Mouse (Mus musculus): ENCODE measurements around the gene Tspan9. TPM values are rescaled to one million over a fixed set of nuclear protein-coding genes. Genes with fewer than 3 reads are reported as not detected.

Gene Tspan9
- polyA plus RNA-seq, 1 experiment from 2014 or later, result 25.8 TPM

GRCm38 (mm10) chr6:128102296-128102999 is 40.9 kb downstream of the Tspan9 start:
- H3K27ac ChIP-seq (ENCODE audit: low read length), result no peak overlapping the region
- H3K4me1 ChIP-seq (ENCODE audit: control insufficient read depth, low read depth, low read length), result peaks cover 2% of the 10 kb centered on the region
- H3K9ac ChIP-seq (ENCODE audit: low read depth, low read length), result no peak overlapping the region
- 18% methylated on average over 6 of the region's 6 CpGs for WGBS (ENCODE audit: insufficient replicate concordance)
- H3K36me3 ChIP-seq (ENCODE audit: control insufficient read depth, insufficient read depth), result no peaks in the 10 kb centered on the region
- H3K4me3 ChIP-seq (ENCODE audit: low read depth, low read length), result no peak overlapping the region
- H3K4me2 ChIP-seq (ENCODE audit: low read depth, low read length), result no peak overlapping the region
- H3K27me3 ChIP-seq (ENCODE audit: control insufficient read depth, insufficient read depth, low read depth, low read length), result no peaks in the 10 kb centered on the region
- no peaks in the 10 kb centered on the region for H3K9me3 ChIP-seq (replicated peaks; ENCODE audit: control insufficient read depth, low read length)
- peak; percentile 65 for ATAC-seq (ENCODE audit: low read depth)

GRCm38 (mm10) chr6:128099871-128100270 is 43.5 kb downstream of the Tspan9 start:
- no peaks in the 10 kb centered on the region for H3K9me3 ChIP-seq (replicated peaks; ENCODE audit: control insufficient read depth, low read length)
- no peak overlapping the region for H3K4me2 ChIP-seq (ENCODE audit: low read depth, low read length)
- H3K27ac ChIP-seq (ENCODE audit: low read length), result no peak overlapping the region
- no peaks in the 10 kb centered on the region for H3K36me3 ChIP-seq (ENCODE audit: control insufficient read depth, insufficient read depth)
- WGBS (ENCODE audit: insufficient replicate concordance), result 59% methylated on average over 5 of the region's 5 CpGs
- H3K4me1 ChIP-seq (ENCODE audit: control insufficient read depth, low read depth, low read length), result no peaks in the 10 kb centered on the region; the same call in none of the 2 replicates
- no peak overlapping the region for H3K4me3 ChIP-seq (ENCODE audit: low read depth, low read length)
- ATAC-seq (ENCODE audit: low read depth), result no peak
- H3K27me3 ChIP-seq (ENCODE audit: control insufficient read depth, insufficient read depth, low read depth, low read length), result no peaks in the 10 kb centered on the region
- no peak overlapping the region for H3K9ac ChIP-seq (ENCODE audit: low read depth, low read length)

DNA sequence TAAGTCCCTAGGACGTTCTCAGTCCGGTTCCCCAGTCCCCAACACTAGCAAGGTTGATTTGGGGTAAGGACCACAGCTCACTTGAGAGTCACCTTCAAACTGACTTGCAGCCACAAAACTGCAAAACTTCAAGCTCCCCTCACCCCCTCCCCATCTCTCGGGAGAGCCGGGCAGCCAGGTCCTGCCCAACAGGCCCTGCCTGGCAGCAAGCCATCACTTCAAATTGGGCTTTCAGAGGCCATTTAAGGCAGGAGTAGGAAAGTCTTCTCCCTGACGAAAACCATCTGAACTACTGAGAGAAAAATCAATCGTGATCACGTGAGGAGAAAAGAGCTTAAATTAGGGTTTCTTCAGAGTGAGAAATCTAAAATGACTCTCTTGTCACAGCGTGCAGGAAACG is 44.2 kb downstream of the Tspan9 start:
- Histone ChIP-seq H3K9me3 (replicated peaks; ENCODE audit: control insufficient read depth, low read length) (no peaks in the 10 kb centered on the region), H3K4me1 (ENCODE audit: control insufficient read depth, low read depth, low read length) (no peaks in the 10 kb centered on the region; the same call in none of the 2 replicates), H3K9ac (ENCODE audit: low read depth, low read length) (no peak overlapping the region), H3K4me2 (ENCODE audit: low read depth, low read length) (no peak overlapping the region), H3K27ac (ENCODE audit: low read length) (no peak overlapping the region), H3K4me3 (ENCODE audit: low read depth, low read length) (no peak overlapping the region), H3K27me3 (ENCODE audit: control insufficient read depth, insufficient read depth, low read depth, low read length) (no peaks in the 10 kb centered on the region), H3K36me3 (ENCODE audit: control insufficient read depth, insufficient read depth) (no peaks in the 10 kb centered on the region)
- 68% methylated on average over 9 of the region's 9 CpGs for WGBS (ENCODE audit: insufficient replicate concordance)
- no peak for ATAC-seq (ENCODE audit: low read depth)

DNA sequence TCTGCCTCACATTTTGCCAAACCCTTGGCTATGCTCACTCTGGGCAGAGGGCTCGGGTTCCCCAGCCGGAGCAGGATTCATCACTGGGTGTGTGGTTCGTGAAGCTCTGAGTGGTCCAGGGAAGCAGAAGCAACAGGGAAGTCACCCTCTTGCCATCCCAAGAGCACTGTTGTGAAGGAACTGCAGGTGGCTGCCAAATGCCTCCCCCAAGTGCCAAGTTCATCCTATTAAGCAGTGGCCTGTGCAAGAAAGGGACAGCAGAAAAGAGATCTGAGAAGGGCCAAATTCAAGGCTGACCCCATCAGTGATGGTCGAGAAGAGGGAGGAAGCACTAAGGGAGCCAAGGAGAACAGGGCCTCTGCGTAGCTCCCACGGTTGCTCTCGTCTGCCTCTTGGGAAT is 46.9 kb downstream of the Tspan9 start:
- 67% methylated on average over 7 of the region's 7 CpGs for WGBS (ENCODE audit: insufficient replicate concordance)
- H3K9me3 ChIP-seq (replicated peaks; ENCODE audit: control insufficient read depth, low read length), result no peaks in the 10 kb centered on the region
- no peak overlapping the region for H3K4me3 ChIP-seq (ENCODE audit: low read depth, low read length)
- H3K4me2 ChIP-seq (ENCODE audit: low read depth, low read length), result no peak overlapping the region
- ATAC-seq (ENCODE audit: low read depth), result no peak
- H3K27me3 ChIP-seq (ENCODE audit: control insufficient read depth, insufficient read depth, low read depth, low read length), result no peaks in the 10 kb centered on the region
- no peak overlapping the region for H3K9ac ChIP-seq (ENCODE audit: low read depth, low read length)
- H3K4me1 ChIP-seq (ENCODE audit: control insufficient read depth, low read depth, low read length), result no peaks in the 10 kb centered on the region
- no peak overlapping the region for H3K27ac ChIP-seq (ENCODE audit: low read length)
- no peaks in the 10 kb centered on the region for H3K36me3 ChIP-seq (ENCODE audit: control insufficient read depth, insufficient read depth)

DNA sequence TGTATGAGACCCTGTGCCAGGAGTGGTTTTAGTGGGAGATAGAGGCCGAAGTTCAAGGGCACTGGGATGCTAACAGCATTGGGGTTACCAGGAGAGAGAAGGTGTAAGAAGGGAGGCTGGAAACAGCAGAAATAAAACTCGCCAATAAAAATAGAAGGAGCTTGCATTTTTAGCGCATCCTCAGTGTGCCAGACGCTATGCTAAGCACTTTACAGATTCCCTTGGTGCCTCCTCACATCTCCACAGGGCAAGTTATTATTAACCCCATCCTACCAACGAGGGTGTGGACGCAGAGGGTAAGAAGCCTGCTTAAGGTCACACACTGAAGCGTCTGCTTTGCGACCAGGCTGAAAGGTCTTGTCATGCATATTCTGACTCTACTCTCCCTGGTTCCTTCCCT is 47.5 kb downstream of the Tspan9 start:
- Histone ChIP-seq H3K4me1 (ENCODE audit: control insufficient read depth, low read depth, low read length) (no peaks in the 10 kb centered on the region), H3K9ac (ENCODE audit: low read depth, low read length) (no peak overlapping the region), H3K27me3 (ENCODE audit: control insufficient read depth, insufficient read depth, low read depth, low read length) (no peaks in the 10 kb centered on the region), H3K27ac (ENCODE audit: low read length) (no peak overlapping the region), H3K4me2 (ENCODE audit: low read depth, low read length) (no peak overlapping the region), H3K4me3 (ENCODE audit: low read depth, low read length) (no peak overlapping the region), H3K9me3 (replicated peaks; ENCODE audit: control insufficient read depth, low read length) (no peaks in the 10 kb centered on the region), H3K36me3 (ENCODE audit: control insufficient read depth, insufficient read depth) (no peaks in the 10 kb centered on the region)
- no peak for ATAC-seq (ENCODE audit: low read depth)
- WGBS (ENCODE audit: insufficient replicate concordance), result 58% methylated on average over 8 of the region's 8 CpGs

DNA sequence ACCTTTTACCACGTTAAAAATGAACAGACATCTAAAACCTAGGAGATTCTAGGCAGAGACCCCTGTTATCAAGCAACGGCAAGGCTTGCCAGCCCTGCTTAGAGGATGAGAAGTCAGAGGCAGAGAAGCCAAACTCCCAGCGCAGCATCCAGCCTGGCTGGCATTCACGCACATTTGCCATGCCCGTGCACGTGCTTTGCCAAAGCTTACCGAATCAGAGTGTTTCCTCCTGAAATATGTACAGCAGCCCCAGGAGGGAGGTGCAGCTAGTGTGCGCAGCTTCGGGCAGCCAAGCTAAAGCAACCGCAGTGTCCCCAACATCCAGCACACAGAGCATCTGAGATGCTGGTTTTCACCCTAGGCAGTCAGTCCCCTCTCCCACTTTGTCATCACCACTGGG is 48.3 kb downstream of the Tspan9 start:
- ATAC-seq (ENCODE audit: low read depth), result no peak
- no peak overlapping the region for H3K4me2 ChIP-seq (ENCODE audit: low read depth, low read length)
- no peak overlapping the region for H3K9ac ChIP-seq (ENCODE audit: low read depth, low read length)
- no peak overlapping the region for H3K27ac ChIP-seq (ENCODE audit: low read length)
- H3K9me3 ChIP-seq (replicated peaks; ENCODE audit: control insufficient read depth, low read length), result no peaks in the 10 kb centered on the region
- 69% methylated on average over 10 of the region's 10 CpGs for WGBS (ENCODE audit: insufficient replicate concordance)
- no peaks in the 10 kb centered on the region for H3K27me3 ChIP-seq (ENCODE audit: control insufficient read depth, insufficient read depth, low read depth, low read length)
- H3K4me1 ChIP-seq (ENCODE audit: control insufficient read depth, low read depth, low read length), result no peaks in the 10 kb centered on the region
- H3K36me3 ChIP-seq (ENCODE audit: control insufficient read depth, insufficient read depth), result no peaks in the 10 kb centered on the region
- H3K4me3 ChIP-seq (ENCODE audit: low read depth, low read length), result no peak overlapping the region

GRCm38 (mm10) chr6:128093856-128094628 is 49.4 kb downstream of the Tspan9 start:
- H3K4me2 ChIP-seq (ENCODE audit: low read depth, low read length), result no peak overlapping the region
- no peaks in the 10 kb centered on the region for H3K9me3 ChIP-seq (replicated peaks; ENCODE audit: control insufficient read depth, low read length)
- H3K4me3 ChIP-seq (ENCODE audit: low read depth, low read length), result no peak overlapping the region
- 57% methylated on average over 15 of the region's 15 CpGs for WGBS (ENCODE audit: insufficient replicate concordance)
- H3K9ac ChIP-seq (ENCODE audit: low read depth, low read length), result no peak overlapping the region
- H3K36me3 ChIP-seq (ENCODE audit: control insufficient read depth, insufficient read depth), result no peaks in the 10 kb centered on the region
- ATAC-seq (ENCODE audit: low read depth), result no peak
- no peaks in the 10 kb centered on the region for H3K4me1 ChIP-seq (ENCODE audit: control insufficient read depth, low read depth, low read length)
- H3K27ac ChIP-seq (ENCODE audit: low read length), result no peak overlapping the region
- H3K27me3 ChIP-seq (ENCODE audit: control insufficient read depth, insufficient read depth, low read depth, low read length), result no peaks in the 10 kb centered on the region

GRCm38 (mm10) chr6:128092621-128093020 is 50.8 kb downstream of the Tspan9 start:
- Histone ChIP-seq H3K27me3 (ENCODE audit: control insufficient read depth, insufficient read depth, low read depth, low read length) (no peaks in the 10 kb centered on the region), H3K27ac (ENCODE audit: low read length) (no peak overlapping the region), H3K9me3 (replicated peaks; ENCODE audit: control insufficient read depth, low read length) (no peaks in the 10 kb centered on the region), H3K9ac (ENCODE audit: low read depth, low read length) (no peak overlapping the region), H3K36me3 (ENCODE audit: control insufficient read depth, insufficient read depth) (no peaks in the 10 kb centered on the region), H3K4me2 (ENCODE audit: low read depth, low read length) (no peak overlapping the region), H3K4me3 (ENCODE audit: low read depth, low read length) (no peak overlapping the region), H3K4me1 (ENCODE audit: control insufficient read depth, low read depth, low read length) (no peaks in the 10 kb centered on the region)
- WGBS (ENCODE audit: insufficient replicate concordance), result 58% methylated on average over 5 of the region's 5 CpGs
- no peak for ATAC-seq (ENCODE audit: low read depth)

DNA sequence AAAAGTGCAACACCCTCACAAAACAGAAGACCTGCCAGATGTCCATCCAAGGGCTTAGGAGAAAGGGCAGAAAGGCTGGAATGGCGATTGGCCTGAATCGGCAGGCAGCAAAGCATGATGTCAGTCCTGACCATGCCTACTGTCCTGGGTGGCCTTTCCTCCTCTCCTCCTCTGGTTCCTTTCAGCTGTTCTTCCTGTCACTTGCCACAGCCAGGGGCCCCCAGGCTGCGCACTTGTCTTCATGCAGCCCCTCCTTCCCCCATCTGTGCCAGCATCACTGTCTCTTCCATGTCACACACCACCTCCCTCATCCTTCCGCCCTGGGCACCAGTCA is 51.6 kb downstream of the Tspan9 start:
- WGBS (ENCODE audit: insufficient replicate concordance), result 66% methylated on average over 4 of the region's 4 CpGs
- Histone ChIP-seq H3K4me3 (ENCODE audit: low read depth, low read length) (no peak overlapping the region), H3K27ac (ENCODE audit: low read length) (no peak overlapping the region), H3K4me1 (ENCODE audit: control insufficient read depth, low read depth, low read length) (no peaks in the 10 kb centered on the region), H3K4me2 (ENCODE audit: low read depth, low read length) (no peak overlapping the region), H3K36me3 (ENCODE audit: control insufficient read depth, insufficient read depth) (no peaks in the 10 kb centered on the region), H3K9ac (ENCODE audit: low read depth, low read length) (no peak overlapping the region), H3K27me3 (ENCODE audit: control insufficient read depth, insufficient read depth, low read depth, low read length) (no peaks in the 10 kb centered on the region), H3K9me3 (replicated peaks; ENCODE audit: control insufficient read depth, low read length) (no peaks in the 10 kb centered on the region)
- no peak for ATAC-seq (ENCODE audit: low read depth)

Data from liver, embryonic 16.5 days (tissue).